Mouse (Mus musculus) small intestine, adult 2 months (tissue): ENCODE results near the gene Bap1. TPM values are rescaled to one million over a fixed set of nuclear protein-coding genes. Genes with fewer than 3 reads are reported as not detected.

Experiments
- H3K27ac ChIP-seq: fragments of 200-500 bp; 2 replicates; pipeline ENCODE4 v1.5.1; 2012; ENCODE audit warnings: low read depth, low read length, control low read depth, inconsistent platforms; ENCODE audit not compliant: insufficient read depth
- H3K27me3 ChIP-seq: fragments of 200-500 bp; 2 replicates; pipeline ENCODE4 v1.6.1; 2012; ENCODE audit warnings: mild to moderate bottlenecking, moderate library complexity, low read length, inconsistent platforms; ENCODE audit not compliant: control insufficient read depth, insufficient read depth
- H3K36me3 ChIP-seq: fragments of 200-500 bp; 2 replicates; pipeline ENCODE4 v1.6.1; 2012; ENCODE audit warnings: mild to moderate bottlenecking, low read length, control low read depth, inconsistent platforms; ENCODE audit not compliant: control insufficient read depth, insufficient read depth
- H3K4me1 ChIP-seq: fragments of 200-500 bp; 2 replicates; pipeline ENCODE4 v1.6.1; 2012; ENCODE audit warnings: low read length, inconsistent platforms, mixed read lengths; ENCODE audit not compliant: control insufficient read depth, insufficient read depth, insufficient read length
- H3K4me3 ChIP-seq: fragments of 200-500 bp; 2 replicates; pipeline ENCODE4 v1.5.1; 2012; ENCODE audit warnings: low read depth, mild to moderate bottlenecking, control low read depth, inconsistent platforms, low read length, moderate library complexity
- CTCF ChIP-seq: fragments of 200-500 bp; IDR thresholded peaks from 2 replicates; pipeline ENCODE4 v1.5.1; 2012; ENCODE audit warnings: low read depth, mild to moderate bottlenecking, control low read depth, inconsistent platforms, low read length, moderate library complexity, mixed read lengths; ENCODE audit not compliant: insufficient replicate concordance, insufficient read length; ENCODE audit errors: extremely low read depth
- POLR2A ChIP-seq: fragments of 200-500 bp; IDR thresholded peaks from 2 replicates; pipeline ENCODE4 v1.6.1; 2012; ENCODE audit warnings: low read depth, mild to moderate bottlenecking, control low read depth, inconsistent platforms, low read length, moderate library complexity
- WGBS: fragments of 180-500 bp; shearing (Covaris S2); methylation state at CpG from one replicate; pipeline ENCODE4 v1.1.7; 2018; 5-methylcytosine and 5-hydroxymethylcytosine counted together
- polyA plus RNA-seq: library from polyadenylated mRNA; depleted of rRNA; stranded (reverse); fragments of >200 nt; gene quantifications from 2 replicates; pipeline ENCODE4 v1.2.3, GENCODE M21; 2012

Bap1 gene
- polyA plus RNA-seq, 1 experiment = 30.0 TPM

- no peak overlapping the region for H3K27ac ChIP-seq
- peaks cover 27% of the 10 kb centered on the region for H3K36me3 ChIP-seq
- no peak for TF ChIP-seq CTCF
- TF ChIP-seq POLR2A = no peak
- H3K4me1 ChIP-seq = no peaks in the 10 kb centered on the region; the same call in 1 of the 2 replicates
- 2% methylated on average over 18 of the region's 18 CpGs for WGBS
- H3K27me3 ChIP-seq = no peaks in the 10 kb centered on the region
- H3K4me3 ChIP-seq = peak overlapping the region; percentile 78
Observed at GRCm38 (mm10) chr14:31251626-31252025, 376 bp downstream of the Bap1 start.

DNA sequence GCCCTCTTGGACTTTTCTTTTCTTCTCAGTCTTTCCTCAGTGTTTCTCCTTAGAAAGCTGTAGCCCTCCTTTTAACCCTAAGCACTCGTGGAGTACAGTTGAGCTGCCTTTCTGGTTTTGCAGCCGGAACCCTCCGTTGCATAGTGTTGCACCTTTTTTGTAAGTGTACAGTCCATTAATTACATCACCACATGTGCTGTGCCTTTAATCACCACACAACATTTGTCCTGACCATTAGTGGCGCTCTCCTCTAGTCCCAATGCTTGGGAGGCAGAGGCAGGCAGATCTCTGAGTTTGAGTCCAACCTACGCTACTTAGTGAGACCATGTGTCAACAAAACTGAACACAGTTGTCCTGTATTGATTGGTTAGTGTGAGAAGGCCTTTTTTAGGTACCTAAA, 841 bp downstream of the Bap1 start:
- Histone ChIP-seq H3K4me3 (peak overlapping the region; percentile 78), H3K27me3 (no peaks in the 10 kb centered on the region), H3K27ac (no peak overlapping the region), H3K4me1 (no peaks in the 10 kb centered on the region; the same call in 1 of the 2 replicates), H3K36me3 (peaks cover 31% of the 10 kb centered on the region)
- TF ChIP-seq CTCF (no peak), POLR2A (no peak)
- 79% methylated on average over 5 of the region's 5 CpGs for WGBS

DNA sequence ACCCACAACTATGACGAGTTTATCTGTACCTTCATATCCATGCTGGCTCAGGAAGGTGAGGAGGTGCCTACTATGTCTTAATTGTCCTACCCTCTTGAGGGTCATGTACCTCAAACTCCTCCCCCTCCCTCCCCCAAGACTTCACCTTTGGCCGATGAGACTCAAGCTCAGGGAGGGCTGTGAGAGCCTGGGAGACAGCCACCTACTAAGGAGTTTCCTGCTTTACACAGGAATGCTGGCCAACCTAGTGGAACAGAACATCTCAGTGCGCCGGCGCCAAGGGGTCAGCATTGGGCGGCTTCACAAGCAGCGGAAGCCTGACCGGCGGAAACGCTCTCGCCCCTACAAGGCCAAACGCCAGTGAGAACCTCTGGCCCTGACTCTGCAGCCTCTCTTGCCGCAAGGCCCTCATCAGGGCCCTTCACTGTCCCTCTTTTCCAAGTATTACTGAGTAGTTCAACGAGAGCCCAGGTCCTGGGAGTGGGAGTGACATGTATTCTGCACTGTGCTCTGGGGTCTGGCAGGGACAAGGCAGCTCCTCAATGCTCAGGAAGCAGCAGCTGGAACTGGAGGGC, 7.3 kb downstream of the Bap1 start:
- WGBS = 92% methylated on average over 14 of the region's 14 CpGs
- H3K4me3 ChIP-seq = no peak overlapping the region
- H3K27me3 ChIP-seq = no peaks in the 10 kb centered on the region
- peaks cover 63% of the 10 kb centered on the region for H3K36me3 ChIP-seq
- no peaks in the 10 kb centered on the region for H3K4me1 ChIP-seq
- no peak overlapping the region for H3K27ac ChIP-seq
- TF ChIP-seq CTCF (no peak), POLR2A (no peak)

DNA sequence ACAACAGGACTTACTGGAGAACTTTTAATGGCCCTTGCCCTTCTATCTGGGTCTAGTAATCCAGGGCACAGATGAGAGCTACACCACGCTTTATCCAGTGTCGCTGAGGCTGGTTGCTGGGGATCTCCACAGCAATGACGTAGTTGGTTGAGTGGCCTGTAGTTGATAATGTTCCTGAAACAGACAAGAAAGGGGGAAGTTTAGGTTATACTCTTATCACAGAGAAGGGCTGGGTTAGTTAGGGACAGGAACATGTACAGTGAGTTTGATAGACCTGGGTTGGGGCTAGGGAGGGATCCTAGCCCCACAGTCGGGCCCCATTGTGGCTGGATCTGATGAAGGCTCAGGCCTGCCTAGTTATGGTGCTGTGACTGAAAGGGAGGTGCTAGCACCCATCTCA, 9.1 kb downstream of the Bap1 start:
- 85% methylated on average over 4 of the region's 4 CpGs for WGBS
- TF ChIP-seq CTCF (no peak), POLR2A (no peak)
- H3K27ac ChIP-seq = no peak overlapping the region

DNA sequence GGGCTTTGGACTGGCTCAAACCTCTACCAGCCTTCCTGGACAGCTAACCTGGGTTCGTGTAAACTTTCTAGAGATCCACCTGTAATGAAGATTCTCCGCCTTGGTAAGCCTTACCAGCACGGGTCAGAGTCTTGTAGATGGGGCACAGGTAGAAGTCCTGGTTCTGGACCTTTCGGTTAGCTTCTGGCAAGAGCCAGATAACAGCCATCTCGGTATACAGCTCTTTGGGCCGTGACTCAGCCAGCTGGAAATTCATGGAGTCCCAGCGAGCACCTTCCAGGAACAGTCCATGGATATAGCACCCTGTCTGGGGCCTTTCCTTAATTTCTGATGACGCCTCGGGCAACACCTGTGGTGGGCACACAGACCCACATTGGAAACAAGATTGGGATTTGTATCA, 9.7 kb downstream of the Bap1 start:
- peaks cover 43% of the 10 kb centered on the region for H3K36me3 ChIP-seq
- H3K4me3 ChIP-seq = no peak overlapping the region
- no peak overlapping the region for H3K27ac ChIP-seq
- H3K27me3 ChIP-seq = no peaks in the 10 kb centered on the region
- no peak for TF ChIP-seq CTCF
- TF ChIP-seq POLR2A = no peak
- no peaks in the 10 kb centered on the region for H3K4me1 ChIP-seq
- WGBS = 91% methylated on average over 9 of the region's 9 CpGs

More for the DNA sequence above, 9.1 kb downstream of the Bap1 start:
- Histone ChIP-seq H3K36me3 (peaks cover 48% of the 10 kb centered on the region), H3K27me3 (no peaks in the 10 kb centered on the region), H3K4me3 (no peak overlapping the region), H3K4me1 (no peaks in the 10 kb centered on the region)

GRCm38 (mm10) chr14:31267649-31268048, 16.4 kb downstream of the Bap1 start:
- no peaks in the 10 kb centered on the region for H3K36me3 ChIP-seq
- H3K27me3 ChIP-seq = no peaks in the 10 kb centered on the region
- H3K27ac ChIP-seq = no peak overlapping the region
- H3K4me3 ChIP-seq = no peak overlapping the region
- 90% methylated on average over 11 of the region's 11 CpGs for WGBS
- no peaks in the 10 kb centered on the region for H3K4me1 ChIP-seq
- TF ChIP-seq CTCF = no peak
- TF ChIP-seq POLR2A = no peak

DNA sequence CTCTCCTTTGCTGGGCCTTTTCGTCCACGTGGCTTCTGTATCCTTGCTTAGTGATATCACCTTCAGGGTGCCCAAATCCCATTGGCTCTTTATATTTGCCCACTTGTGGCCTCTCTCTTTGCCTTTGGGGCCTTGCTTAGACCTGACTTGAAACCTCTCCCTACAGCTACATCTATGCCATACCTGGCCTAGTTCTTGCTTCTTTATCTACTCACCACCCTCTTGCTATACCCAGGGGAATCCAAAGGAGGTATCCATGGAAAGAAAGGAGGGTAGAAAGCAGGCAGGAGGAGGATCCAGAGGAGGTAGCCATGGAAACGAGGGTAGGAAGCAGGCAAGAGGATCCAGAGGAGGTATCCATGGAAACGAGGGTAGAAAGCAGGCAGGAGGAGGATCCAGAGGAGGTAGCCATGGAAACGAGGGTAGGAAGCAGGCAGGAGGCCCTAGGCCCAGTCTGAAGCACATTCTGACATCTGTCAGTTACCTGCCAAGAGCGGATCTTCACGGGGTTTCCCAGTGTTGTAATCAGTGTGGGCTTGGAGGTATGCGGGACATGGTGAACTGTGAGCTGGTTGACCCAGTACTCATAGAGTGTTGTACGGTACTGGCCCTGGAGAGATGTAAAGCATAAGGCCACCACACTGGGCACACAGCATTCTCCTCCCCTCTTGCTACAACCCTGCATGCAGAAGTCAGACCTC, 17.2 kb downstream of the Bap1 start:
- Histone ChIP-seq H3K4me3 (no peak overlapping the region), H3K36me3 (no peaks in the 10 kb centered on the region), H3K27me3 (no peaks in the 10 kb centered on the region), H3K27ac (no peak overlapping the region), H3K4me1 (no peaks in the 10 kb centered on the region)
- 66% methylated on average over 9 of the region's 9 CpGs for WGBS
- TF ChIP-seq CTCF (no peak), POLR2A (no peak)
